Mouse (Mus musculus) cortical plate, adult 2 months (tissue): ENCODE measurements around the gene Smarca5. TPM values are rescaled to one million over a fixed set of nuclear protein-coding genes. Genes with fewer than 3 reads are reported as not detected.

Experiments used
- H3K27ac ChIP-seq: fragments of 200-500 bp; 2 replicates; pipeline ENCODE4 v1.5.1; 2012; ENCODE audit warnings: low read length, control low read depth, inconsistent platforms; ENCODE audit not compliant: insufficient read depth
- H3K4me1 ChIP-seq: fragments of 200-500 bp; 2 replicates; pipeline ENCODE4 v1.6.1; 2011; ENCODE audit warnings: low read length; ENCODE audit not compliant: control insufficient read depth, insufficient read depth
- H3K4me3 ChIP-seq: fragments of 200-500 bp; 2 replicates; pipeline ENCODE4 v1.5.1; 2011; ENCODE audit warnings: mild to moderate bottlenecking, low read length, control low read depth; ENCODE audit not compliant: insufficient read depth
- CTCF ChIP-seq: fragments of 200-500 bp; IDR thresholded peaks from 2 replicates; pipeline ENCODE4 v1.5.1; 2011; ENCODE audit warnings: mild to moderate bottlenecking, control low read depth, low read length; ENCODE audit not compliant: insufficient read depth; ENCODE audit errors: extremely low read depth
- POLR2A ChIP-seq: fragments of 200-500 bp; IDR thresholded peaks from 2 replicates; pipeline ENCODE4 v1.6.1; 2011; ENCODE audit warnings: mild to moderate bottlenecking, low read length, control low read depth; ENCODE audit not compliant: insufficient read depth; ENCODE audit errors: extremely low read depth
- polyA plus RNA-seq: library from polyadenylated mRNA; depleted of rRNA; stranded (reverse); fragments of >200 nt; gene quantifications from 2 replicates; pipeline ENCODE4 v1.2.3, GENCODE M21; 2012; rRNA removed

The Smarca5 gene
- polyA plus RNA-seq, 1 experiment = 17.9 TPM

- TF ChIP-seq CTCF = no peak
- TF ChIP-seq POLR2A = no peak
- Histone ChIP-seq H3K4me1 (no peaks in the 10 kb centered on the region), H3K27ac (no peak overlapping the region), H3K4me3 (no peak overlapping the region)
These were observed 55.5 kb downstream of the Smarca5 start for GRCm38 (mm10) chr8:80683756-80684335.

- TF ChIP-seq CTCF = no peak
- no peak for TF ChIP-seq POLR2A
- Histone ChIP-seq H3K4me3 (no peak overlapping the region), H3K4me1 (no peaks in the 10 kb centered on the region), H3K27ac (no peak overlapping the region)
These were observed 56.7 kb downstream of the Smarca5 start for GRCm38 (mm10) chr8:80682594-80682993.

GRCm38 (mm10) chr8:80669277-80669901, 69.9 kb downstream of the Smarca5 start:
- TF ChIP-seq CTCF (no peak), POLR2A (no peak)
- Histone ChIP-seq H3K4me1 (no peaks in the 10 kb centered on the region), H3K27ac (no peak overlapping the region), H3K4me3 (no peak overlapping the region)

- Histone ChIP-seq H3K4me1 (no peaks in the 10 kb centered on the region), H3K4me3 (no peak overlapping the region), H3K27ac (no peak overlapping the region)
- TF ChIP-seq POLR2A = no peak
- TF ChIP-seq CTCF = no peak
These were observed 75.8 kb downstream of the Smarca5 start for GRCm38 (mm10) chr8:80663476-80663875.

- Histone ChIP-seq H3K4me1 (no peaks in the 10 kb centered on the region), H3K27ac (no peak overlapping the region), H3K4me3 (no peak overlapping the region)
- TF ChIP-seq CTCF (no peak), POLR2A (no peak)
These were observed 78.2 kb downstream of the Smarca5 start for GRCm38 (mm10) chr8:80661055-80661454.

- Histone ChIP-seq H3K27ac (no peak overlapping the region), H3K4me3 (no peak overlapping the region), H3K4me1 (no peaks in the 10 kb centered on the region)
- TF ChIP-seq POLR2A (no peak), CTCF (no peak)
These were observed 81.7 kb downstream of the Smarca5 start for GRCm38 (mm10) chr8:80657639-80658038.

Other genes starting within 250 kb of the Smarca5 start
- gene Gypa, start 245.7 kb downstream of the Smarca5 start, polyA plus RNA-seq = 0.06 TPM in 1 of 2 replicates, not detected in the other
- gene Frem3, start 128.4 kb downstream of the Smarca5 start, polyA plus RNA-seq = 0.04 and 0.06 TPM in 2 replicates
- 21.3 and 25.9 TPM in 2 replicates for gene Gab1, start 141.0 kb upstream of the Smarca5 start, polyA plus RNA-seq